Mouse (Mus musculus) natural killer cell, adult 2 months (primary cell): ENCODE measurements around the gene Ahnak2.
A peak's percentile ranks its signal among the peaks of the same experiment; 100 is the strongest.

Experiments
- DNase-seq, 2 experiments: peaks; one replicate each; pipeline ENCODE4 v3.0.0; 2022; ENCODE audit warnings: low spot score in 2 of 2

Ahnak2 gene

DNA sequence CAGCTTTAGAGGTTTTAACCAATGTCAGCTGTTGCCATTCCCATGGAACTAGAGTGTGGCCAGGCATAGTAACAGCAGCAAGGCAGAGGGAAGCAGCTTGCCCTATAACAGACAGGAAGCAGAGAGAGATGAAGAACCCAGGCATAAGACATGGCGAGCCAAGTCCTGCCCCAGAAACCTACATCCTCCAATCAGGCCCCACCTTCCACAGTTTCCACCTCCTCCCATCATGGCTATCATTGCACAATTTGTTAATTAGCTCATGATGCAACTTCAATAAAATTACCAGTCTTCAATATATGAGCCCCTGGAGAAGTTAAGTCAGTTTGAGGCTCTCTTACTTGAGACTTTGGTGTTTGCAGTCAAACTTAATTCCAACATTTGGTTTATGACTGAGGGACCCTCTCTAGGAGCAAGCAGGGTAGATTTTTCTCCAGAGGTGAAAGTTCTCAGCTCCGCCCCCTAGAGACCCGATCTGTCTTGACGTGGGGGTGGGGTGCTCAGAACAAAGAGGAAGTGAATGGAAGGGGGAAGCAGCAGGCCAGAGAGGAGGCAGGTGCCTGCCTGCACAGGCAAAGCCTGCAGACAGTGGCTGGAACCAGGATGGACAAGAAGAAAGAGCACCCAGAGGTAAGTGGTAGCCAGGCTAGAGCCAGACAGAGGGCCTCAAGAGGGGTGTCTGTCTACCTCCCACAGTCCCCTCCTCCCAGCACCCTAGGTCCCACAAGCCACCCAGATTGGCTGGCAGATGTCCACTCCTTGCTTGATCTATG lies 42.1 kb downstream of the Ahnak2 start, which contains the start of gene Pld4:
Gene Pld4 (plus strand): TSS at position 502 of the 773 bp plus-strand sequence.
- peak in 1 of 2 experiments; percentile 62 for DNase-seq

DNA sequence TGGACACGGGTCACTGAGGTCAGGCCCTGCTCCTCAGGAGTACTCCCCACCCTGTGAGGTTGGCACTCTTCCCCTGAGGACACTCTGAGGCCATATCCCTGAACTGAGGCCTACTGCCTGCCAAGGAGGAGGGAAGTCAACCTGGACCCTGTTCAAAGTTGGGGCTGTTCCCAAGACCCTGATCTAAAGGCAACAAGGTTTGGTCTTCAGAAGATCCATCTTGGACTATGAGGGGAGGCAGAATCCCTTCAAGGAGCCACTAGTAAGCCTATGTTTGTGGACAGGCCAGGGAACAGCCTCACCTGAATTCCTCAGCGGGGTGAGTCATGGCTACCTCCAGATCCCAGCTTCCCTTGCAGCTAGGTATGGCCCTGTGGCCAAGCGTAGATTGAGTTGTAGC lies 43.0 kb downstream of the Ahnak2 start:
- DNase-seq, result no peak

DNA sequence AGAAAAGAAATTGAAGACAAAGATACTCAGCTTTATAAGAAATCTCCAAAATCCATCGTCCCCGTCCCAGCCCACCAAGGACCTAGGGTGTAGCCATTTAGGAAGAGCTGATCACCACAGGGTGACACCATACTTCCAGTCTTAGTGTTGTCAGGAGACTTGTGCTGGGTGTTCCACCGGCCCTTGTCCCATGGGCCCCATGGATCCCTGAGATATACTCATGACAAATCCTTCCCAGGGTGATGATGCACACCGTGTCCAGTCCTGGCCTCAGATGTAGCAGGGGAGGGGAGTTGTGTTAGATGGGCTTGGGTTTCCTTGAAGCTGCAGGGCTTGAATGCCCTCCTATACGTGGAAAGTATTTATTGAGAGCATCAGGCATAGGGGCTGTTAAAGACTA lies 44.6 kb downstream of the Ahnak2 start:
- DNase-seq, result no peak

- DNase-seq, result no peak
These were observed 46.6 kb downstream of the Ahnak2 start for GRCm38 (mm10) chr12:112755900-112756299.

GRCm38 (mm10) chr12:112752399-112752798 lies 50.1 kb downstream of the Ahnak2 start:
- DNase-seq, result no peak

DNA sequence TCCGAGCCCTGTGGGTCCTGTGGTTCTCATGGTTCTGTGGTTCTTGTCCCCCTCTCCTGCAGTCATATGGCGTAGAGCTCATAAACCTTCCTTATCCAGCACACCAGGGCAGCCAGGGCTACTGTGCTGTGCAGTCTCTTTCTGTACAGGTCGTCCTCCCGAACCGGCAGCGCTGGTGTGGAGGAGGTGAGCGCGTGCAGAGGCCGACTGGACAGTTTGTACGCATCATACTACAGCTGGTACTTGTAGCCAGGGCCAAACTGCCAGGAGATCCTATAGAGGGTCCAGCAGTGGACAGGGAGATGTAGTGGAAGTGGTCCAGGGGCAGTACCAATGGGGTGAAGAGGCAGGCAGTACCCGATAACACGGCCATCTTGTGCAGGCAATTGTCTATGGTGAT lies 51.5 kb downstream of the Ahnak2 start:
- DNase-seq, result no peak

- DNase-seq, result no peak
These were observed 54.9 kb downstream of the Ahnak2 start for GRCm38 (mm10) chr12:112747606-112747970.

DNA sequence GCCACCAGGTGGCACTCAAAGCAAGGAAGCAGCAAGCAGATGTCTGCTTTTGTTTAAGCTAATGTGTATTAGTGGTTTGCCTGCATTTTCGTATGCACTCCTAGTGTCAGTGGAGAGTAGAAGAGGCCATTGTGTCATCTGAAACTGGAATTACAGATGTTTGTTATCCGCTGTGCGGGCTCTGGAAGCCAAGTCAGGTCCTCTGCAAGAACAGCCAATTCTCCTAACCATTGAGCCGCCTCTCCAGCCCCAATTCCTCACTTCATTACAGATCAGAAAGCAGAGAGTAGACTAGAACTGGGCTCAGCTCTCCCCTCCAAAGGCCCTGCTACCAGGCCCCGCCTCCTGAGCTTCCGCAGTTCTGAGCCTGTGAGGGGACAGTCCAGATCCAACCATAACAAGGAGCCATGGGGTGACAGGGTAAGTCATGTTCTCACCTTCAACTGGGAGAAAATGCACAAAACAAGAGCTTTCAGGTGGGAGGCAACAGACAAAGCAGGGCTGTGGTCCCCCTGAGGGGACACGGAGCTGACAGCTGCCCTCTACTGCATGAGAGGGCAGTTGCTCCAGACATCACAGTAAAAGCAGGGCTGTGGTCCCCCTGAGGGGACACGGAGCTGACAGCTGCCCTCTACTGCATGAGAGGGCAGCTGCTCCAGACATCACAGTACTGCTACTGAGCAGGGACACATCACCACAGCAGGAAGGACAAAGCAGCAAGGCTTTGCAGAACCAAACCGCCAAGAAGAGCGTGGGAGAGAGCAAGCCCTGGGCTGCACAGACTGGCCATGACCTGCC lies 55.5 kb downstream of the Ahnak2 start:
- DNase-seq, result peak; percentile 19 to 51

- DNase-seq, result no peak
These were observed 56.0 kb downstream of the Ahnak2 start for GRCm38 (mm10) chr12:112746461-112746807.

DNA sequence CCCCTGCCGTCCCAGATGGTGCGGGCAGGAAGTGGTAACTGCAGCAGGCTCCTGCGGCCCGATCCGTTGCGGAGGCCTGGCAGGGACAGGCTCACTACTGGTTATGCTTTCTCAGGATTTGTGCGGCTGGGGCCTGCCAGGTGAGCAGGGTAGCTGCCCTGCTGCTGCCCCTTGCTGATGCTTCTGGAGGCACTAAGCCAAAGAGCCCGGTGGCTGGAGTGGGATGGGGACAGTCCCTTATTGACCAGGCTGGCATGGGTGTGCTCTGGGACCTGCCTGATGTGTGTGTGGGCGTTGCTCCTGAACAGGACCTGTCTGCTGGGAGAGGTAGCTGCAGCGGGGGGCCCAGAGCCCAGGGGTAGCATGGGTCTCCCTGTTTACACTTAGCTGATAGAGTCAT lies 56.7 kb downstream of the Ahnak2 start:
- DNase-seq, result no peak

GRCm38 (mm10) chr12:112744891-112745580 lies 57.4 kb downstream of the Ahnak2 start:
- DNase-seq, result no peak

- no peak for DNase-seq
These were observed 58.2 kb downstream of the Ahnak2 start for GRCm38 (mm10) chr12:112744211-112744610.

GRCm38 (mm10) chr12:112743168-112743975 lies 59.1 kb downstream of the Ahnak2 start:
- peak; percentile 48 to 76 for DNase-seq

- DNase-seq, result no peak
These were observed 59.7 kb downstream of the Ahnak2 start for GRCm38 (mm10) chr12:112742768-112743167.

GRCm38 (mm10) chr12:112739023-112739568 lies 63.4 kb downstream of the Ahnak2 start:
- DNase-seq, result no peak

DNA sequence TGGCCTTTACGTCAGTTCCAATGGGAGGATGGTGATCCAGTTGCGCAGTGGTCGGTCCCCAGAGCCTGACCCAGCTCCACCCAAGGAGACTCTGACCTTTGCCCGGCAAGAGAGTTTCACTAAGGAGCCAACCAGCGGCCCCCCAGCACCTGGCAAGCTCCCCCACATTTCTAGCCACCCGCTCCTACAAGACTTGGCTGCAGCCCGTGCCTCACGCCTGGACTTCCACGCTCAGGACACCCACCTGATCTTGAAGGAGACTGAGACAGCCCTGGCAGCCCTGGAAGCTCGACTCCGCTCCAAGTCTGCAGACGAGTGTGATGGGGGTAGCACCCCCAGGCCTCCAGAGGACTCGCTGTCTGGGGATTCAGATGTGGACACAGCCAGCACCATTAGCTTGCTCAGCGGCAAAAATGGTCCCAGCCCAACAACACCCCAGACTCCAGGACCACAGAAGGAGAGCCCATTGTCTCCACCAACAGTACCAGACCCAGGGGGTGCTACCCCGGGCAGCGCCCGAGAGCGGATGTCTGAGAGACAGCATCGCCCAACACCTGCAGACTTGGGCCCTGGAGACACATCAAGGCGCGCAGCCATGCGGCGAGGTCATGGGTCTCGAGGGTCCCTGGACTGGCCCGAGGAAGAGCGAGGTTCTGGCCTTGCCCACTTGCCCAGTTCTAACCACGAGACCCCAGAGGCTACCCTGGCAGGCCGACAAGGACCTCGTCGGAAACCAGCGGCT lies 64.0 kb downstream of the Ahnak2 start:
- DNase-seq, result no peak

DNA sequence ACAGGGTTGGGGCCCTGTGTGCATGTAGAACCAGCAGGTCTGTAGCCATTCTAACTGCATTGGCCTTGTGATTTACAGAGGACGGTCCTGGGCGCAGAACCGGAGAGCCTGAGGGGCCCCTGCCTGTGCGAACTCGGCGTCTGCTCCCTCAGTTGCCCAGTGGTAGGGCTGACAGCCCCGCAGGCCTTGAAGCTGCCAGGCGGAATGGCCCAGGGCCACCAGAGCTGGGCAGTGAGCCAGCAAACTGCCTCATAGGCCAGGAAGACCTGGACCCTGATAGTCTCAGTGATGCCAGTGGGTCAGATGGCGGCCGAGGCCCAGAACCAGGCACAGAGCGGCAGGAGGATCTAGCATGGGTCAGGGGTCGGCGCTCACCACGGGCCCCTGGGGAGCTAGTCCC lies 64.7 kb downstream of the Ahnak2 start:
- DNase-seq, result no peak

DNA sequence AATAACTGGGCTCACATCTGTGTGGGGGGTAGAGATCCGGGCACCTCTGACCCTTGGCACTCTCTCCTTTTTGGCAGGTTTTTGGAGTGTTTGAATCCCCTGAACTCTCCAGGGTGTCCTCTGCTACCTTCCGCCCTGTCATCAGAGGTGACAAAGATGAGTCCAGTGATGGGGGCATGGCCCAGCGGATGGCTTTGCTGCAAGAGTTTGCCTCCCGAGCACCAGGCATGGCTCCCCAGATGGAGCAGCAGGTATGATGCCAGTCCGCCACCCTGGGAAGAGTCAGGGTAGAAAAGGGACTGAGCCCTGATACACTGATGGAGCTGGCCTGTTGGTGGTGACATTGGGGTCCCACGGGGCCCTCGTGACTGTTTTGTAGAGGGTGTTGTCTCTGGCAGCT lies 65.4 kb downstream of the Ahnak2 start:
- DNase-seq, result no peak

- no peak for DNase-seq
These were observed 65.9 kb downstream of the Ahnak2 start for GRCm38 (mm10) chr12:112736636-112736925.

DNA sequence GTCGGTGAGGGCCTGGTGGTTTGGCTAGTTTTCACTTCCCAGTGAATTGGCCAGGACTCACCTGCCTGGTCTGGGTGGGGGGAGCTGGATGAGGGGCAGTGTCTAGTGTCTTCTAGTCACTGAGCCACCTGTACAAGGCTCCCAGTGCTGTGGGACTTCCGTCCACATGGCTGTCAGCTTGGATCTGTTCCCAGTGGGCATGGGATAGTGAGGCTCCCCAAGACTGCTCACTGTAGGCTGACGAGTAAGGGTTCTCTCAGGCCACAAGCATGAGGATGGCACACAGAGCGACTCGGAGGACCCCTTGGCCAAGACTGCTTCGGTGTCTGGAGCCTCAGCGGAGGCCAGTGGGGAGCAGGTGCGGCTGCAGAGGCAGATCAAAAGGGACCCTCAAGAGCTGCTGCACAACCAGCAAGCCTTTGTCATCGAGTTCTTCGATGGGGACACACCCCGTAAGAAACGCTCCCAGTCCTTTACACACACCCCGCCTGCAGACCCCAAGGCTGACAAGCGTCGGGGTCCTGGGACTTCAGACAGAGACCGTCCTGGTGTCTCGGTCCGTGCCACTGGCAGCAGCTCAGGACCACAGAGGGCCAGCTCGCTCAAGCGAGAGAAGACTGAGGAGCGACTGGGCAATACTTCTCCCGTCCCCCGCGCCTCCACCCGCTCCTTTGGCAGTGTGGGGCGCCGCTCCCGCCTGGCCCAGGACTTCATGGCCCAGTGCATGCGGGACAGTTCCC lies 66.4 kb downstream of the Ahnak2 start:
- DNase-seq, result no peak
